Mouse (Mus musculus) kidney, adult 18-20 months (tissue): ENCODE measurements at regions not wholly inside any gene's neighbourhood (a gene's known extent, or its start where the extent isn't known, plus 50 kb on each side); places are given as distances from the start of the nearest gene placed in this dataset.

ENCODE experiments used
- DNase-seq: peaks from one replicate; pipeline ENCODE4 v3.0.0; 2021

DNA sequence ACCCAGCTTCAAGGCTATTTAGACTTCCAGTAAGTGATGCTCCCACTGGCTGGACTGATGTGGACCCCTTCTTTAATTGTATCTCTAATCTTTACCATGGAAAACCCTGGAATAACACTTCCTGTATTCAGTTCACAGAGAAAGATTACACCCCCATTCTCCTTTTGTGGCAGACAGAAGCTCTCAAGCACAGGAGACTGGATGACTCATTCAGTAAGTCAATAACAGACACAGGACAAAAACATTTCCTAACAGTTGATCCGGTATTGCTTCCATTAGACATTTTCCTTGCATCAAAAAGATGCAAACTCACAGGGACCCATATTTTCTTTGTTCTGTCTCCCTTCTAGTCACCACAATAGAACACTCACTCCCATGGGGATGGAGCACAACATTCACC, 67.0 kb upstream of the Thbs1 start:
- DNase-seq: no peak

DNA sequence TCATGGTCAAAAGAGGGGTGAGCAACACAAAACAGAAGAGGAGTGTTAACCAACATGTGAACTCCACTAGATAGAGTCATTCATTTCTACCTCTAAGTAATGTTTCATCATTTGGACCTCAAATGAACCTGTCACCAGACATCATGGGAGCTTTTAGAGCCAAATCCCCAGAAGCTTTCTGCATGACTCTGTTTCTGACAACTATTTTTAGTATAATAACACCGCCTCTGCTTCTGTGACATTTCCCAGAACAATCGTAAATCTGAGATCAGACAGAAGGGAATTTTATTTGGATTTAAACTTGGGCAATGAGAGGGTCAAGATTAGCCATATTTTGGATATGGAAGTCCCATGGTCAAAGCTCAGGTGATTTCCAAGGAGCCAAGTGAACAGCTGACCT, 61.4 kb upstream of the Thbs1 start:
- DNase-seq: no peak

DNA sequence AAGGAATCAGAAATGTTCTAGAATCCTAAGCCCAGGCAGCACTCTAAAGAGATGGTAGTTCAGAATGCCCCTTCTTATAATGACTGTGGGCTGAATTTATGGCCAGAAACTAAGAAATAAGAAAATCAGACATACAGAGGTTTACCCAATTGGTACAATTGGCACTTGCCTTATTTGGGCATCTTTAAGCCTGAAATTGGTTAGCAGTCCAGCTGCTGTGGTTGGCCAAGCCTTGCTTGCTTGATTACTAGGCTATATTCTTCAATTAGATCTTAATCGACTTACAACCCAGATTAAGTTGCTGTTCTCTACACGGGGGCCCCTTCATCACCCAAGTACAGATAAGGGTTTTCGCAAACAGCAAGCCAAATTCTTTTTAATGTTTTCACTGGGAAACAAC, 60.1 kb upstream of the Thbs1 start:
- DNase-seq: no peak

DNA sequence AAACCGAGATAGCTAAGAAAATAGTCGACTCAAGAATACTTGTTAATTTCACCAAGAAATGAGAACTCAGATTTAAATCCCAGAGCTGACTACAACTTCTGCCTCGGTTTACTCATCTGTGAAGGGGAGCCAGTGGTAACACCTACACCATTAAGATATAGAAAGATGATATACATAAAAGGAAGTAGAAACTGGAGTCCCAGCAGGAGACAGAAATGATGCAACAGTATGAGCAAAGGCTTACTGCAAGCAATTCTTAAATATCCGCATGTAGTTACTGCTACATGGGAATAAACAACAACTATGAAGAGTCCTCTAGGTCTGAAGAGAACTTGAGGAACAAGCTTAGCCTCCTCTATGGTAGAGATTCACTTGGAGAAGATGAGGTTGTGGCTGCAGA, 58.2 kb upstream of the Thbs1 start:
- no peak for DNase-seq

DNA sequence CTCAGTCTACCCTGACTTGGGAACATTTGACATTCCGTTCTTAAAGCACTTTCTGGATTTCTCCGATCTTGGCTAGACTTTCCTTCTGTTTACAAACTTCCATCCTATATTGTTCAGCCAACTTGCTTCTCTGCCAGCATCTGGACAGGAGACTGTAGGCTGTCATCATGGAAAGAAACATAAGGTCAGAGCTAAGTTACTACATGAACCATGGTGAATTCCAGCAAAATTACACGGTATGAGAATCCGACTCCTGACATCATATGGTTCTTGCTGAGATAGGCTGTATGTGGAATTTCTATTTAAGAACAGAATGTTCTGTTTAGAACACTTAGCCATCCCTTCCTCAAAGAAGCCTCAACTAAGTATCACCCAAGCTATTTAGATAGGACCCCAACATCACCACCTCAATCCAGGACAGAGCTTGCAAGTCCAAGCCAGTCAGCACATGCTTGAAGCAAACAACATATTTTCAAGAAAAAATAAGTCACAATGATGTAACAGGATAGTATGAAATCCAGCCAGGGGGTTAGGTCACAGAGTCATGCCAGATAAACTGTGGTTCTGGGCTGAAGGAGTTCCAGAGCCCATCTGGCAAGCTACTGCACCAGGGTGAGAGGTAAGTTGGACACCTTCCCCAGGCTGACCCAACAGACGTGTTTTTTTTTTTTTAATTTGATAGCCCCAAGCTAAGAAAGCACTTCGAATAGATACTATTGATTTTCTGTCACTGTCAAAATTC, 52.9 kb upstream of the Thbs1 start:
- DNase-seq: no peak

DNA sequence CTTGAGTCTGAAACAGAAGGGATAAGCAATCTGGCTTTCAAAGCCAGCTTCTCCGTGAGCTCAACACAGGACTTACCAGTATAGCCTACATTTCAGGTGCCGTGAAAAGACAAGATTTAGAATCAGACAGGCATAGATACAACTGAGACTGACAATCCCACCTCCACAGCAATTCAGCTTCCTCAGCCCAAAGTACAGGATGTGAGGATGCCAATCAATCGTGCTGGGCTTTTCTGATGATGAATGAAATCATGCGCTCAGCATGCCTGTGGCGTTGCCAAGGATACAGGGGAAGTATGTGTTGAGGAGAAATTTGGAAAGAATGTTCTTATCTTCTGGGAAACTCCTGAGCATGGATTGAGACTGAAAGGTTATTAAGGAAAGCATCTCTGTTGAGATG, 50.4 kb upstream of the Thbs1 start:
- no peak for DNase-seq
